Mouse (Mus musculus) brain, embryonic 14.5 days (tissue): ENCODE measurements around the gene Foxp4.

Experiments used
- CTCF ChIP-seq: fragments of 200-500 bp; IDR thresholded peaks from 2 replicates; pipeline ENCODE4 v1.5.1; 2012; ENCODE audit warnings: inconsistent platforms, mild to moderate bottlenecking, moderate library complexity, borderline replicate concordance; ENCODE audit not compliant: insufficient read depth, insufficient read length; ENCODE audit errors: extremely low read depth
- POLR2A ChIP-seq: fragments of 200-500 bp; IDR thresholded peaks from 2 replicates; pipeline ENCODE4 v1.6.1; 2012; ENCODE audit warnings: mild to moderate bottlenecking, inconsistent platforms, borderline replicate concordance; ENCODE audit not compliant: poor library complexity, insufficient read depth, insufficient read length, severe bottlenecking; ENCODE audit errors: extremely low read depth

- no peak for TF ChIP-seq CTCF
- no peak for TF ChIP-seq POLR2A
Observed at GRCm38 (mm10) chr17:47908079-47908478, 16.4 kb downstream of the Foxp4 start.
